Mouse (Mus musculus) C2C12 (cell line): ENCODE results near the gene Mroh2a.

ENCODE experiments used
- CEBPB ChIP-seq: IDR thresholded peaks from one replicate; pipeline ENCODE4 v1.6.1; 2011; ENCODE audit warnings: low read depth, mild to moderate bottlenecking, control low read depth, moderate library complexity
- CTCF ChIP-seq: IDR thresholded peaks from one replicate; pipeline ENCODE4 v1.5.1; 2011; ENCODE audit not compliant: control insufficient read depth, insufficient read depth, insufficient read length
- FOSL1 ChIP-seq: IDR thresholded peaks from one replicate; pipeline ENCODE4 v1.8.0; 2011; ENCODE audit warnings: mild to moderate bottlenecking, low read length; ENCODE audit not compliant: poor library complexity, insufficient read depth, severe bottlenecking
- MAX ChIP-seq: IDR thresholded peaks from one replicate; pipeline ENCODE4 v1.6.1; 2011; ENCODE audit warnings: mild to moderate bottlenecking, control low read depth
- MYOD1 ChIP-seq: IDR thresholded peaks from one replicate; pipeline ENCODE4 v1.6.1; 2011; ENCODE audit warnings: low read depth; ENCODE audit not compliant: control insufficient read depth, insufficient read length
- MYOG ChIP-seq: IDR thresholded peaks from one replicate; pipeline ENCODE4 v1.6.1; 2011; ENCODE audit not compliant: control insufficient read depth, insufficient read length; ENCODE audit errors: extremely low read depth
- USF1 ChIP-seq: IDR thresholded peaks from one replicate; pipeline ENCODE4 v1.6.1; 2011; ENCODE audit warnings: low read depth, mild to moderate bottlenecking, control low read depth, moderate library complexity

DNA sequence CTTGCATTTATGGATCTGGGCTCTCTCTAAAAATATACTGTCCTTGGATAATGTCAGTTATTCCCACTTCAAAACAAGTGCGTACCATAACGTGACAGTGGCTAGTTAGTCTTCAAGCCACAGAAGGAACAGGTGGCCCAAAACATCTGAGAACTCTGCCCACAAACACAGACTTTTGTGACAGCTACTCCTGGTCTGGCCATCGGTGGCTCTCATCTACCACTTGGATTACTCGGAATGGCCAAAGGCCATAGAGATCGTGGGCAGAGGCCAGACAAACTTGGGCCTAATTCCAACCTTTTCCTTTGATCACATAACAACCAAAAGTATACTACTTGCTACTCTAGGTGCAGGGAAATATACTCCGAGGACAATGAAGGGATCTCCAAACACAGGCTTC, 41.3 kb downstream of the Mroh2a start:
- TF ChIP-seq CTCF = no peak
- TF ChIP-seq USF1 = no peak
- no peak for TF ChIP-seq MYOD1
- no peak for TF ChIP-seq MAX
- no peak for TF ChIP-seq MYOG
- no peak for TF ChIP-seq FOSL1
- no peak for TF ChIP-seq CEBPB
